Mouse (Mus musculus) liver, adult 10 weeks (tissue): ENCODE results near the gene Olfr815. TPM values are rescaled to one million over a fixed set of nuclear protein-coding genes. Genes with fewer than 3 reads are reported as not detected.

Experiments
- polyA plus RNA-seq: library from polyadenylated mRNA; stranded (reverse); fragments of 350-450 nt; fragmentation: Illumina TruSeq; extraction: RNeasy Lipid Tissue Mini Kit (QIAGEN cat#74804); gene quantifications from one replicate; pipeline ENCODE4 v1.2.3, GENCODE M21; 2014; ENCODE audit warnings: low read depth, low replicate concordance

Olfr815 gene
- not detected for polyA plus RNA-seq

GRCm38 (mm10) chr10:129905767-129906166 lies at the start of gene Olfr815:
Gene Olfr815 (minus strand): TSS chr10:129905867.

GRCm38 (mm10) chr10:129949000-129949399 lies 43.3 kb upstream of the Olfr815 start, which contains the start of gene Olfr818:
Gene Olfr818 (minus strand): TSS chr10:129949100.

GRCm38 (mm10) chr10:129915497-129915896 lies 9.8 kb upstream of the Olfr815 start, which contains the start of gene Olfr816:
Gene Olfr816 (minus strand): TSS chr10:129915597.

GRCm38 (mm10) chr10:129879751-129880150 lies 25.9 kb downstream of the Olfr815 start, which contains the start of gene Olfr814:
Gene Olfr814 (minus strand): TSS chr10:129879851.

GRCm38 (mm10) chr10:129855067-129855466 lies 50.6 kb downstream of the Olfr815 start, which contains the start of gene Olfr813:
Gene Olfr813 (plus strand): TSS chr10:129855367.

Other genes with a start within 250 kb of the Olfr815 start
- gene Olfr800, start 248.2 kb downstream of the Olfr815 start, polyA plus RNA-seq = not detected
- not detected for gene Olfr801, start 232.0 kb downstream of the Olfr815 start, polyA plus RNA-seq
- gene Olfr802, start 217.7 kb downstream of the Olfr815 start, polyA plus RNA-seq = not detected
- gene Olfr803, start 211.6 kb downstream of the Olfr815 start, polyA plus RNA-seq = not detected
- not detected for gene Olfr804, start 202.7 kb downstream of the Olfr815 start, polyA plus RNA-seq
- not detected for gene Olfr805, start 176.5 kb downstream of the Olfr815 start, polyA plus RNA-seq
- not detected for gene Olfr806, start 163.9 kb downstream of the Olfr815 start, polyA plus RNA-seq
- gene Olfr807, start 148.1 kb downstream of the Olfr815 start, polyA plus RNA-seq = not detected
- not detected for gene Olfr808, start 140.4 kb downstream of the Olfr815 start, polyA plus RNA-seq
- not detected for gene Olfr809, start 131.2 kb downstream of the Olfr815 start, polyA plus RNA-seq
- not detected for gene Olfr810, start 111.0 kb downstream of the Olfr815 start, polyA plus RNA-seq
- gene Olfr811, start 101.5 kb downstream of the Olfr815 start, polyA plus RNA-seq = not detected
- gene Olfr812, start 59.8 kb downstream of the Olfr815 start, polyA plus RNA-seq = not detected
- not detected for gene Olfr813, start 50.5 kb downstream of the Olfr815 start, polyA plus RNA-seq
- not detected for gene Olfr814, start 26.0 kb downstream of the Olfr815 start, polyA plus RNA-seq
- gene Olfr816, start 9.7 kb upstream of the Olfr815 start, polyA plus RNA-seq = not detected
- gene Olfr818, start 43.2 kb upstream of the Olfr815 start, polyA plus RNA-seq = not detected
- gene Olfr819, start 61.4 kb upstream of the Olfr815 start, polyA plus RNA-seq = not detected
- not detected for gene Olfr247, start 70.3 kb upstream of the Olfr815 start, polyA plus RNA-seq
- not detected for gene Gm10310, start 79.2 kb upstream of the Olfr815 start, polyA plus RNA-seq
- not detected for gene Olfr820, start 106.8 kb upstream of the Olfr815 start, polyA plus RNA-seq
- not detected for gene Olfr821, start 124.5 kb upstream of the Olfr815 start, polyA plus RNA-seq
- gene Olfr822, start 165.3 kb upstream of the Olfr815 start, polyA plus RNA-seq = not detected
- gene Olfr823, start 209.5 kb upstream of the Olfr815 start, polyA plus RNA-seq = not detected
- gene Olfr824, start 224.1 kb upstream of the Olfr815 start, polyA plus RNA-seq = not detected